Mouse (Mus musculus): ENCODE data around the gene Garnl3.
"Not testable (repeated sequence)": the region's sequence is repeated elsewhere in the genome, so short reads cannot be mapped to it uniquely, and the experiment has no call there.

Gene Garnl3

GRCm38 (mm10) chr2:33022846-33023245 lies 108.6 kb downstream of the Garnl3 start:
- no peak for DNase-seq

GRCm38 (mm10) chr2:33018026-33018425 lies 113.4 kb downstream of the Garnl3 start:
- peak; percentile 75 for DNase-seq

- no peak for DNase-seq
Measured at GRCm38 (mm10) chr2:33017191-33017590, 114.3 kb downstream of the Garnl3 start.

- no peak for DNase-seq
Measured at GRCm38 (mm10) chr2:33014877-33015276, 116.6 kb downstream of the Garnl3 start.

GRCm38 (mm10) chr2:33009055-33009454 lies 122.4 kb downstream of the Garnl3 start:
- DNase-seq, result not testable (repeated sequence)

- no peak for DNase-seq
Measured at GRCm38 (mm10) chr2:33005041-33005440, 126.4 kb downstream of the Garnl3 start.

GRCm38 (mm10) chr2:33002144-33002543 lies 129.3 kb downstream of the Garnl3 start:
- no peak for DNase-seq

GRCm38 (mm10) chr2:32999752-33000151 lies 131.7 kb downstream of the Garnl3 start:
- no peak for DNase-seq

GRCm38 (mm10) chr2:32997792-32998191 lies 133.7 kb downstream of the Garnl3 start:
- no peak for DNase-seq

- no peak for DNase-seq
Measured at GRCm38 (mm10) chr2:32997081-32997480, 134.4 kb downstream of the Garnl3 start.

- no peak for DNase-seq
Measured at GRCm38 (mm10) chr2:32992130-32992529, 139.3 kb downstream of the Garnl3 start.

GRCm38 (mm10) chr2:32990167-32990832 lies 141.2 kb downstream of the Garnl3 start:
- DNase-seq, result peak; percentile 43

GRCm38 (mm10) chr2:32989376-32989775 lies 142.1 kb downstream of the Garnl3 start:
- no peak for DNase-seq

- no peak for DNase-seq
Measured at GRCm38 (mm10) chr2:32985844-32986243, 145.6 kb downstream of the Garnl3 start.

- DNase-seq, result no peak
Measured at GRCm38 (mm10) chr2:32983617-32984016, 147.8 kb downstream of the Garnl3 start.

- DNase-seq, result no peak
Measured at GRCm38 (mm10) chr2:32982700-32983099, 148.8 kb downstream of the Garnl3 start.

- DNase-seq, result peak; percentile 77
Measured at GRCm38 (mm10) chr2:32981725-32982271, 149.7 kb downstream of the Garnl3 start, which contains the start of gene Slc2a8. Gene Slc2a8 (minus strand): TSS chr2:32982083.

GRCm38 (mm10) chr2:32981281-32981680 lies 150.2 kb downstream of the Garnl3 start:
- peak; percentile 55 for DNase-seq

GRCm38 (mm10) chr2:32979675-32980074 lies 151.8 kb downstream of the Garnl3 start:
- no peak for DNase-seq

GRCm38 (mm10) chr2:32978675-32979074 lies 152.8 kb downstream of the Garnl3 start:
- DNase-seq, result no peak

GRCm38 (mm10) chr2:32977114-32977513 lies 154.3 kb downstream of the Garnl3 start:
- DNase-seq, result no peak

GRCm38 (mm10) chr2:32974216-32974615 lies 157.2 kb downstream of the Garnl3 start:
- no peak for DNase-seq

- DNase-seq, result no peak
Measured at GRCm38 (mm10) chr2:32971235-32971634, 160.2 kb downstream of the Garnl3 start.

GRCm38 (mm10) chr2:32969326-32969725 lies 162.1 kb downstream of the Garnl3 start:
- no peak for DNase-seq

All from thymus, postnatal 4 days (tissue).